Mouse (Mus musculus) CD4-positive, CD25-positive, alpha-beta regulatory T cell, adult 4 months (primary cell): ENCODE data around the gene Sct. TPM values are rescaled to one million over a fixed set of nuclear protein-coding genes. Genes with fewer than 3 reads are reported as not detected.
"Not testable (repeated sequence)": the region's sequence is repeated elsewhere in the genome, so short reads cannot be mapped to it uniquely, and the experiment has no call there.

Experiments
- ATAC-seq: one replicate; pipeline ENCODE4 v1.8.0; 2017
- polyA plus RNA-seq, 2 experiments: library from polyadenylated mRNA; unstranded; fragments of 100-300 nt; shearing (Covaris generic); gene quantifications; one replicate each; pipeline ENCODE4 v1.2.1; 2017

The Sct gene
- polyA plus RNA-seq, 2 experiments from 2014 or later, result not detected

GRCm38 (mm10) chr7:141288042-141288441 lies 9.1 kb upstream of the Sct start:
- ATAC-seq, result no peak

- no peak for ATAC-seq
Measured at GRCm38 (mm10) chr7:141282756-141283155, 3.8 kb upstream of the Sct start.

GRCm38 (mm10) chr7:141281442-141281841 lies 2.5 kb upstream of the Sct start:
- ATAC-seq, result no peak

GRCm38 (mm10) chr7:141277701-141278678 lies 943 bp downstream of the Sct start:
- no peak for ATAC-seq

- no peak for ATAC-seq
Measured at GRCm38 (mm10) chr7:141276546-141276945, 2.4 kb downstream of the Sct start, which contains the start of gene Cdhr5. Cdhr5 (minus strand) TSS chr7:141276786.

GRCm38 (mm10) chr7:141275356-141275755 lies 3.6 kb downstream of the Sct start:
- ATAC-seq, result no peak

- ATAC-seq, result no peak
Measured at GRCm38 (mm10) chr7:141270631-141271030, 8.3 kb downstream of the Sct start.

GRCm38 (mm10) chr7:141269273-141269545 lies 9.7 kb downstream of the Sct start:
- ATAC-seq, result no peak

- ATAC-seq, result peak; percentile 18
Measured at GRCm38 (mm10) chr7:141268466-141269272, 10.3 kb downstream of the Sct start.

- ATAC-seq, result peak; percentile 83
Measured at GRCm38 (mm10) chr7:141265739-141266561, 13.0 kb downstream of the Sct start, which contains the start of gene Irf7. Irf7 (minus strand) TSS chr7:141266481.

- ATAC-seq, result peak; percentile 16
Measured at GRCm38 (mm10) chr7:141265411-141265738, 13.6 kb downstream of the Sct start.

GRCm38 (mm10) chr7:141264761-141265410 lies 14.0 kb downstream of the Sct start:
- ATAC-seq, result peak; percentile 61

GRCm38 (mm10) chr7:141264041-141264700 lies 14.8 kb downstream of the Sct start:
- no peak for ATAC-seq

GRCm38 (mm10) chr7:141263640-141264039 lies 15.3 kb downstream of the Sct start:
- no peak for ATAC-seq

- ATAC-seq, result no peak
Measured at GRCm38 (mm10) chr7:141261480-141261879, 17.5 kb downstream of the Sct start.

GRCm38 (mm10) chr7:141256159-141256558 lies 22.8 kb downstream of the Sct start:
- no peak for ATAC-seq

GRCm38 (mm10) chr7:141250486-141250885 lies 28.4 kb downstream of the Sct start:
- not testable (repeated sequence) for ATAC-seq

GRCm38 (mm10) chr7:141231551-141231950 lies 47.4 kb downstream of the Sct start:
- ATAC-seq, result no peak

- ATAC-seq, result no peak
Measured at GRCm38 (mm10) chr7:141231111-141231510, 47.8 kb downstream of the Sct start.

GRCm38 (mm10) chr7:141230570-141230969 lies 48.4 kb downstream of the Sct start:
- no peak for ATAC-seq

GRCm38 (mm10) chr7:141229702-141230101 lies 49.2 kb downstream of the Sct start:
- no peak for ATAC-seq
